Mouse (Mus musculus): ENCODE data around the gene Obsl1.

DNA sequence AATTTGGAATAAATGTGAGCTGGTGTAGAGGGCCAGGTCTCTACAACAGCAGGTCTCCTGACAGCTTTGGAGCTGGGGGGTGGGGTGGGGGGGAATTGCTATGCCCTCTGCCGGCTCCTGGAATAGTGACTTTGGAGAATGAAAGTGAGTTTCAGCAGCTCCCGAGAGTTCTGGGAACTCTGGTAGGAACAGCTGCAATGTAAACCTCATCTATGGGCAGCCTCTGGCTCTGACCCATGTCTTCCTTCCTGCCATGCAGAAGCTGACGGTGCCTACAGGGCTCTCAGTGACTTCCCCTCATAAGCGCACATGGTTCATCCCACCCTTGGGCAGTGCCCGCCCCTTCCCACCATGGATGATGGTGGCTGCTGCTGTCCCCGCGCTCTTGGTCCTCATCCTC lies 49.4 kb upstream of the Obsl1 start:
- TF ChIP-seq CTCF (IDR thresholded peaks at IDR 0.05; ENCODE audit: insufficient read depth, low read length) (no peak), POLR2A (IDR thresholded peaks at IDR 0.05; ENCODE audit: borderline replicate concordance, extremely low read depth, low read depth, low read length) (no peak)
